Mouse (Mus musculus) limb, embryonic 11.5 days (tissue): ENCODE data around the gene Ctns. TPM values are rescaled to one million over a fixed set of nuclear protein-coding genes. Genes with fewer than 3 reads are reported as not detected.

Experiments used
- ATAC-seq: fragments of 200-750 bp; cut with Nextera tagmentation; 2 replicates; pipeline ENCODE4 v1.8.0; 2017; ENCODE audit warnings: low read depth; ENCODE audit not compliant: insufficient number of reproducible peaks, low FRiP score, low TSS enrichment
- DNase-seq: peaks from one replicate; pipeline ENCODE4 v3.0.0-alpha.2; 2015; ENCODE audit warnings: low spot score
- H3K27ac ChIP-seq: fragments of 300-500 bp; sonication (generic); replicated peaks from 2 replicates; pipeline ENCODE4 v1.5.1; 2014; ENCODE audit warnings: low read depth, mild to moderate bottlenecking, low read length
- H3K27me3 ChIP-seq: fragments of 300-500 bp; sonication (generic); 2 replicates; pipeline ENCODE4 v1.6.1; 2014; ENCODE audit warnings: mild to moderate bottlenecking, low read length, mixed read lengths; ENCODE audit not compliant: control insufficient read depth, insufficient read depth
- H3K36me3 ChIP-seq: fragments of 300-500 bp; sonication (generic); 2 replicates; pipeline ENCODE4 v1.6.1; 2014; ENCODE audit warnings: mild to moderate bottlenecking, low read length, moderate library complexity, mixed read lengths; ENCODE audit not compliant: control insufficient read depth, insufficient read depth
- H3K4me1 ChIP-seq: fragments of 300-500 bp; sonication (generic); 2 replicates; pipeline ENCODE4 v1.6.1; 2014; ENCODE audit warnings: low read length, mixed read lengths; ENCODE audit not compliant: control insufficient read depth, insufficient read depth
- H3K4me2 ChIP-seq: fragments of 300-500 bp; sonication (generic); 2 replicates; pipeline ENCODE4 v1.6.1; 2014; ENCODE audit warnings: low read depth, mild to moderate bottlenecking, moderate library complexity; ENCODE audit not compliant: severe bottlenecking
- H3K4me3 ChIP-seq: fragments of 300-500 bp; sonication (generic); 2 replicates; pipeline ENCODE4 v1.5.1; 2014; ENCODE audit warnings: low read depth, low read length
- H3K9ac ChIP-seq: fragments of 300-500 bp; sonication (generic); 2 replicates; pipeline ENCODE4 v1.6.1; 2014; ENCODE audit warnings: mild to moderate bottlenecking, low read length
- H3K9me3 ChIP-seq: fragments of 300-500 bp; sonication (generic); 2 replicates; pipeline ENCODE4 v1.6.1; 2016; ENCODE audit warnings: low read length; ENCODE audit not compliant: control insufficient read depth
- WGBS: fragments of 180-500 bp; shearing (Covaris S2); extraction: QIAGEN DNeasy Blood & Tissue Kit; methylation state at CpG from one replicate; pipeline ENCODE4 v1.1.7; 2014; 5-methylcytosine and 5-hydroxymethylcytosine counted together
- polyA plus RNA-seq: library from polyadenylated mRNA; unstranded; fragments of >200 nt; fragmentation: Nextera tagmentation; extraction: Ambion mirVana; gene quantifications from 2 replicates; pipeline ENCODE4 v1.2.1, GENCODE M21; 2014

Ctns gene
- 23.6 and 25.5 TPM in 2 replicates for polyA plus RNA-seq

DNA sequence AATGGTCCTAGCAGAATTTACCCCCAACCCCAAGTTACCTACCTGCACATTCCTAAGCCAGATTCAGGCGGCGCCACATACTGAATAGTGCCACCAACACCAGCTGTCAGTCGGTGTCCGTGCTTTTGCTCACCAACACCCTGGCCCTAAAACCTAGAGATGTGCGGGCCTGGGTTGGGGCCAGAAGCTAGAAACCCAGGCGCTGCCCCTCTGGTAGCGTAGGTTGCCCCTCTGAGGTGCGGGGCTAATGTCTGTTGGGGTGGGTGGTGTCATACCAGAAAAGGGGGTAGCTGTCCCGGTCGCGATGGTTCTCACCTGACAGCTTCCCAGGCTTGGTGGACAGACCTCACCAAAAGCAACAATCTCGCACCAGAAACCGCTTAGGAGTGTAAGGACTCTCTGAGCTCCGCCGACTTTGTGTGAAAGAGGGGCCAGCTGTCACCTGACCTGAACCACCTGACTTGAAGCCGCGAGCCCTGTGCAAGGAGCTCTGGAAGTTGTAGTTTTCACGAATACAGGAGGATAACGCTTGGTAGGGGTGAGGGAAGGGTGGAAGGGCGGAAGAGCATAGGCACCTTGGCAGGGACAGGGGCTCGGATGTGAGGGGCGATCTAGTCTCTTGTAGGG, at the start of gene Ctns:
Gene Ctns, minus strand, starts transcription at position 440 of the 627 bp plus-strand sequence.
- Histone ChIP-seq H3K27ac (no peak within 1 kb of the TSS), H3K9me3 (no peaks in the 10 kb centered on the region), H3K4me1 (no peaks in the 10 kb centered on the region), H3K4me3 (peak within 1 kb of the TSS; percentile 58), H3K27me3 (no peaks in the 10 kb centered on the region), H3K36me3 (no peaks in the 10 kb centered on the region), H3K4me2 (peak within 1 kb of the TSS; percentile 76), H3K9ac (peak within 1 kb of the TSS; percentile 64)
- 2% methylated on average over 22 of the region's 22 CpGs for WGBS
- ATAC-seq (peak; percentile 95), DNase-seq (peak; percentile 80)

- Histone ChIP-seq H3K27me3 (no peaks in the 10 kb centered on the region), H3K36me3 (no peaks in the 10 kb centered on the region; the same call in 1 of the 2 replicates), H3K27ac (no peak overlapping the region), H3K9ac (no peak overlapping the region), H3K4me2 (no peak overlapping the region), H3K9me3 (no peaks in the 10 kb centered on the region), H3K4me3 (no peak overlapping the region), H3K4me1 (no peaks in the 10 kb centered on the region)
- WGBS = 91% methylated on average over 4 of the region's 4 CpGs
- DNase-seq (no peak), ATAC-seq (no peak)
Measured at GRCm38 (mm10) chr11:73242777-73243176, 43.9 kb upstream of the Ctns start.

- H3K9me3 ChIP-seq = no peaks in the 10 kb centered on the region
- no peak overlapping the region for H3K4me2 ChIP-seq
- no peaks in the 10 kb centered on the region for H3K4me1 ChIP-seq
- no peak overlapping the region for H3K27ac ChIP-seq
- H3K36me3 ChIP-seq = no peaks in the 10 kb centered on the region; the same call in 1 of the 2 replicates
- DNase-seq = no peak
- no peaks in the 10 kb centered on the region for H3K27me3 ChIP-seq
- 75% methylated on average over 6 of the region's 6 CpGs for whole genome bisulfite sequencing
- no peak for ATAC-seq
- no peak overlapping the region for H3K9ac ChIP-seq
- H3K4me3 ChIP-seq = no peak overlapping the region
Measured at GRCm38 (mm10) chr11:73242199-73242598, 43.4 kb upstream of the Ctns start.

GRCm38 (mm10) chr11:73236731-73237130, 37.9 kb upstream of the Ctns start:
- Histone ChIP-seq H3K36me3 (no peaks in the 10 kb centered on the region; the same call in 1 of the 2 replicates), H3K4me2 (no peak overlapping the region), H3K4me3 (no peak overlapping the region), H3K27me3 (no peaks in the 10 kb centered on the region), H3K27ac (no peak overlapping the region), H3K9me3 (no peaks in the 10 kb centered on the region), H3K9ac (no peak overlapping the region), H3K4me1 (no peaks in the 10 kb centered on the region)
- WGBS = 72% methylated on average over 3 of the region's 3 CpGs
- no peak for ATAC-seq
- DNase-seq = no peak

DNA sequence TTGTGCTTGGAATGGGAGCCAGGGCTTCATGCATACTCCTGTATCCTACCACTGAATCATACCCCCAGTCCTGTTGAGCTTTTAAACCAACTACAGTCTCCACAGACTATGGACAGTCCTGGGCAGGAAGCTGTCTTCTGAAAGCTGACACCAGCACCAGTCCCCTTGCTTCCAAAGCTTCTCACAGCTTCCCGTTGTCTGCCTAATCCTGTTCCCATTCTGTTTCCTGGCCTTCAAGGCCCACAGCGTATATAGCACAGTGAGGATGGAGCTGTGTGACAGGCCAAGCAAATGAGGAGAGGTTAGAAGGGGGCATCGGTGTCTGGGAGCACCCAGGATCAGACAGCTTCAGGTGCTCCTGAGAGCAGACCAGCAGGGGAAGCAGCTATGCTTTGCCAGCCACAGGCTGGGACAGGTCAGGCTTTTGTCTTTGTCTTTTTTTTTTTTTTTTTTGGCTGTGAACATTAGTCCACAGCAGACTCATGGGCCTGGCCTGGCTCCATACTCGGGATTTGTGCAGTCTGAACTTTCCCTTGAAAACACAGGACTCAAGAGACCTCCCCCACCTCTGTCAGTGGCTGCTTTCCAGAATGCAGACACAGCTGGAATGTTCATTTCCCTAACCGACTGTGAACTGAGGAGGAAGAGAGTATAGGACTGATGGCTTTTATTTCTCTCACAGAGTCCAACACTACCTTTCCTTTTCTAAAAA, 37.3 kb upstream of the Ctns start:
- H3K36me3 ChIP-seq = no peaks in the 10 kb centered on the region; the same call in 1 of the 2 replicates
- WGBS = 48% methylated on average over 5 of the region's 5 CpGs
- H3K9ac ChIP-seq = no peak overlapping the region
- H3K27ac ChIP-seq = no peak overlapping the region
- H3K4me3 ChIP-seq = no peak overlapping the region
- H3K9me3 ChIP-seq = no peaks in the 10 kb centered on the region
- DNase-seq (no peak), ATAC-seq (no peak)
- no peak overlapping the region for H3K4me2 ChIP-seq
- no peaks in the 10 kb centered on the region for H3K4me1 ChIP-seq
- H3K27me3 ChIP-seq = no peaks in the 10 kb centered on the region

DNA sequence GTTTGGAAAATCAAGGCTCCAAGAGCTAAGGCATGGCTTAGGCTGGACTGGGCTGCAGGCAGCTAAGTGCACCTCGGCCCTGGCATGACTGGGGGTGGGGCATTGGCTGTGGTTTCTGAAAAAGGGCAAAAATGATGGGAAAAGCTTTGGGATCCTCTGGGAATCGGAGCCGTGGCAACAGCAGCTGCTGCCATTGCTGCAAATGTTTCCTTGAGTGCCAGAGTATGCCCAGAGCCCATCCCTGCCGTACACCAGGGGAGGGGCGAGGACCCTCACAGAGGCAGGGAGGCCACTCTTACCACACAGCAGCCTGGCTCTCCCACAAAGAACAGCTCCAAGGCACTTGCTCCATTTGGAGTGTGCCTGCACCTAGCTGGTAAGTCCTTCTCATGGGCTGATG, 35.1 kb upstream of the Ctns start, which contains the start of gene Trpv1:
Gene Trpv1, plus strand, starts transcription at position 301 of the 400 bp plus-strand sequence.
- no peak for DNase-seq
- Histone ChIP-seq H3K27ac (no peak within 1 kb of the TSS), H3K4me3 (no peak within 1 kb of the TSS), H3K36me3 (no peaks in the 10 kb centered on the region), H3K27me3 (no peaks in the 10 kb centered on the region), H3K4me2 (no peak within 1 kb of the TSS), H3K9ac (no peak within 1 kb of the TSS), H3K9me3 (no peaks in the 10 kb centered on the region), H3K4me1 (no peaks in the 10 kb centered on the region)
- ATAC-seq = no peak
- WGBS = 92% methylated on average over 5 of the region's 5 CpGs

DNA sequence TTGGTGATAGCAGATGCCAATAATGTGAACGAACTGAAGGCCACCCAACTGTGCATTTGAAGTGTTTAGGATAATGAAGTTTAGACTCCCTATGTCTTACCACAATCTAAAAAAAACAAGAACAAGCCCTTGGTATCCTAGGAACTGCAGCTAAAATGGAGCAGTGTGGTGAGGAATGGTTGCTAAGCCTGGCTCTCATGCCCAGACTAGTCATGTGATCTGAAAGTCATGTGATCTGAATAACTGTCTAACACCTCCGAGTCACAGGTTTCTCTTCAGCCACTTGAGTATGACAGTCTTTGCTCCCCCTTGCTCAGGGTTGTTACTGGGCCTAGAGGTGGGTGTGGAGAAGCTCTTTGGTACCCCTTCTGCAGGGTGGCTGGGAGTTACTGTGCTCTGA, 33.7 kb upstream of the Ctns start:
- WGBS = 56% methylated on average over 2 of the region's 2 CpGs
- no peak; the same call in 1 of the 2 replicates for ATAC-seq
- Histone ChIP-seq H3K4me1 (no peaks in the 10 kb centered on the region), H3K36me3 (no peaks in the 10 kb centered on the region), H3K9me3 (no peaks in the 10 kb centered on the region), H3K4me3 (no peak overlapping the region), H3K4me2 (no peak overlapping the region), H3K27me3 (no peaks in the 10 kb centered on the region), H3K27ac (no peak overlapping the region), H3K9ac (no peak overlapping the region)
- DNase-seq = no peak

GRCm38 (mm10) chr11:73230081-73230480, 31.2 kb upstream of the Ctns start:
- no peak overlapping the region for H3K4me2 ChIP-seq
- 92% methylated on average over 5 of the region's 5 CpGs for WGBS
- H3K27ac ChIP-seq = no peak overlapping the region
- H3K4me1 ChIP-seq = no peaks in the 10 kb centered on the region
- no peaks in the 10 kb centered on the region for H3K9me3 ChIP-seq
- no peak for ATAC-seq
- H3K27me3 ChIP-seq = no peaks in the 10 kb centered on the region
- no peaks in the 10 kb centered on the region for H3K36me3 ChIP-seq
- no peak overlapping the region for H3K9ac ChIP-seq
- DNase-seq = no peak
- H3K4me3 ChIP-seq = no peak overlapping the region
